Mouse (Mus musculus) bone marrow macrophage, adult 2 months (primary cell): ENCODE measurements around the gene Nek2.

ENCODE experiments used
- CTCF ChIP-seq: IDR thresholded peaks from 2 replicates; pipeline ENCODE4 v1.5.1; 2012; ENCODE audit warnings: low read depth, mild to moderate bottlenecking, low read length, moderate library complexity
- POLR2A ChIP-seq: IDR thresholded peaks from 2 replicates; pipeline ENCODE4 v1.6.1; 2012; ENCODE audit warnings: mild to moderate bottlenecking, low read depth, low read length, borderline replicate concordance

GRCm38 (mm10) chr1:191774106-191774505 lies 47.1 kb upstream of the Nek2 start:
- TF ChIP-seq POLR2A (no peak), CTCF (no peak)
